Mouse (Mus musculus): ENCODE measurements around the gene Itgb8. TPM values are rescaled to one million over a fixed set of nuclear protein-coding genes. Genes with fewer than 3 reads are reported as not detected.

Itgb8 gene
- polyA plus RNA-seq, 1 experiment from 2014 or later, result 6.8 TPM

- no peaks in the 10 kb centered on the region for H3K36me3 ChIP-seq
- no peak overlapping the region for H3K4me3 ChIP-seq (replicated peaks)
- H3K27ac ChIP-seq (replicated peaks), result no peak overlapping the region
- H3K4me1 ChIP-seq, result 0 out of 2 replicates have a peak, but pooled peaks cover 2% of the 10 kb centered on the region
- H3K27me3 ChIP-seq (replicated peaks), result no peaks in the 10 kb centered on the region
- 56% methylated on average over 1 of the region's 1 CpGs for WGBS
- H3K9ac ChIP-seq (replicated peaks), result no peak overlapping the region
- H3K4me2 ChIP-seq, result no peak overlapping the region
- H3K9me3 ChIP-seq (replicated peaks), result no peaks in the 10 kb centered on the region
- peak; percentile 78 for ATAC-seq (ENCODE audit: low FRiP score)
These were observed 73.9 kb downstream of the Itgb8 start for GRCm38 (mm10) chr12:119164672-119165071.

GRCm38 (mm10) chr12:119164176-119164575 is 74.4 kb downstream of the Itgb8 start:
- Histone ChIP-seq H3K9ac (replicated peaks) (no peak overlapping the region), H3K27ac (replicated peaks) (peak overlapping the region; percentile 41; the same call in 1 of the 2 replicates)

GRCm38 (mm10) chr12:119160786-119161185 is 77.8 kb downstream of the Itgb8 start:
- no peaks in the 10 kb centered on the region for H3K36me3 ChIP-seq
- no peak overlapping the region for H3K27ac ChIP-seq (replicated peaks)
- no peaks in the 10 kb centered on the region for H3K9me3 ChIP-seq (replicated peaks)
- ATAC-seq (ENCODE audit: low FRiP score), result no peak
- H3K4me1 ChIP-seq, result no peaks in the 10 kb centered on the region
- no peak overlapping the region for H3K4me2 ChIP-seq
- no peak overlapping the region for H3K9ac ChIP-seq (replicated peaks)
- no peaks in the 10 kb centered on the region for H3K27me3 ChIP-seq (replicated peaks)
- H3K4me3 ChIP-seq (replicated peaks), result no peak overlapping the region

More at GRCm38 (mm10) chr12:119164176-119164575, 74.4 kb downstream of the Itgb8 start:
- Histone ChIP-seq H3K9me3 (replicated peaks) (no peaks in the 10 kb centered on the region), H3K4me3 (replicated peaks) (no peak overlapping the region), H3K36me3 (no peaks in the 10 kb centered on the region), H3K4me2 (no peak overlapping the region), H3K4me1 (0 out of 2 replicates have a peak, but pooled peaks cover 2% of the 10 kb centered on the region), H3K27me3 (replicated peaks) (no peaks in the 10 kb centered on the region)
- peak; percentile 81 for ATAC-seq (ENCODE audit: low FRiP score)
- 38% methylated on average over 1 of the region's 1 CpGs for WGBS

DNA sequence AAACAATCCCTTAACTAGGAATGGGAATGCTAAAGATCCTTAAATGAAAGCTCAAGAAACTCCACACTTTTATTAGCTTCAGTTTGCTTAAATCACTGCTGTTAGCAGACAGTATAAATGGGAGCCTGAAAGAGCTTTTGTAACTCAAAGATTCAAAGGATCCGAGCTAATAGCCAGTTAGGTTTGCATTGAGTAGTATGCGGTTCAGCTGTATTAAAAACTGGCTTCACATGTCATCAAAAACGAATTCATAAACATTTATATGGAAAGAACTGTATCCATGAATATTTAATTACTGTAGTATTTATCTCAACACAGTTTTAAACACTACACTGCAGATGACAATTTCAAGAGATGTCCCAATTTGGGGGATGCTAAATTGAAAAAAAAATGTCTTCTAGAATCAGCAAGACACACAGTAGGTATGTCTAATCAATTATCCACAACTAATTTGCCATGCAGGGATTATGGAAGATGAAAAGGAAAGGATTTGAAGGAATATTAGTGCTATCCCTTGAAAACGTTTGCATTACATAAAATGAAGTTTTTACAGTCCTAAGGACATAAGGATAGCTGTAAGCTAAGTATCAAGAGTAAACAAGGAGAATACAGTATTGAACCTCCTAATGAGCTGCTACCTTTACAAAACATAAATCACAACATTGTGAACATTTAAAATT is 79.2 kb downstream of the Itgb8 start:
- H3K4me2 ChIP-seq, result no peak overlapping the region
- H3K9ac ChIP-seq (replicated peaks), result no peak overlapping the region
- no peaks in the 10 kb centered on the region for H3K9me3 ChIP-seq (replicated peaks)
- ATAC-seq (ENCODE audit: low FRiP score), result no peak
- no peak overlapping the region for H3K4me3 ChIP-seq (replicated peaks)
- no peak overlapping the region for H3K27ac ChIP-seq (replicated peaks)
- no peaks in the 10 kb centered on the region for H3K4me1 ChIP-seq
- 20% methylated on average over 4 of the region's 4 CpGs for WGBS
- no peaks in the 10 kb centered on the region for H3K36me3 ChIP-seq
- no peaks in the 10 kb centered on the region for H3K27me3 ChIP-seq (replicated peaks)

DNA sequence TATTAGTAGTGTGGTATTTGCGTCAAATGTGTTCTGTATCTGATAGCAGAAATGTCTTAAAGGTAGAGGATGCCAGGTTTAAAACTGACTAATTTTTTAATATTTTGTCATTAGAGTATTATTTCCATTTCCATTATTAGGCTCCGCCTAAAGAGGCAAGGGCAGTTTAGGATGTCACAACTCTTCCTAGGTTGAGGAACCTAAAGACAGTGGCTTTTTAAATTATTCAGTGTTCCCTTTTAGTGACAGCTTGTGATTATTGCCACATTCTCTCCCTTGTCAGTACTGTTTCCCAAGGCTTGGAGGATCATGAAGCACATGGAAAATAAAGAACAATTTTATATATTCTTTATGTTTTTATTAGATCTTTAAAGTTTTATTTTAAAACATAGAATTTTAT is 80.9 kb downstream of the Itgb8 start:
- H3K4me3 ChIP-seq (replicated peaks), result no peak overlapping the region
- no peaks in the 10 kb centered on the region for H3K27me3 ChIP-seq (replicated peaks)
- WGBS, result 92% methylated on average over 2 of the region's 2 CpGs
- no peak overlapping the region for H3K27ac ChIP-seq (replicated peaks)
- H3K4me2 ChIP-seq, result no peak overlapping the region
- H3K9me3 ChIP-seq (replicated peaks), result no peaks in the 10 kb centered on the region
- no peak overlapping the region for H3K9ac ChIP-seq (replicated peaks)
- no peak for ATAC-seq (ENCODE audit: low FRiP score)
- no peaks in the 10 kb centered on the region for H3K4me1 ChIP-seq
- no peaks in the 10 kb centered on the region for H3K36me3 ChIP-seq

GRCm38 (mm10) chr12:119157068-119157467 is 81.5 kb downstream of the Itgb8 start:
- no peaks in the 10 kb centered on the region for H3K36me3 ChIP-seq
- no peak for ATAC-seq (ENCODE audit: low FRiP score)
- no peaks in the 10 kb centered on the region for H3K4me1 ChIP-seq
- H3K27ac ChIP-seq (replicated peaks), result no peak overlapping the region
- WGBS, result 86% methylated on average over 3 of the region's 3 CpGs
- H3K9ac ChIP-seq (replicated peaks), result no peak overlapping the region
- no peaks in the 10 kb centered on the region for H3K27me3 ChIP-seq (replicated peaks)
- no peaks in the 10 kb centered on the region for H3K9me3 ChIP-seq (replicated peaks)
- no peak overlapping the region for H3K4me3 ChIP-seq (replicated peaks)
- H3K4me2 ChIP-seq, result no peak overlapping the region

DNA sequence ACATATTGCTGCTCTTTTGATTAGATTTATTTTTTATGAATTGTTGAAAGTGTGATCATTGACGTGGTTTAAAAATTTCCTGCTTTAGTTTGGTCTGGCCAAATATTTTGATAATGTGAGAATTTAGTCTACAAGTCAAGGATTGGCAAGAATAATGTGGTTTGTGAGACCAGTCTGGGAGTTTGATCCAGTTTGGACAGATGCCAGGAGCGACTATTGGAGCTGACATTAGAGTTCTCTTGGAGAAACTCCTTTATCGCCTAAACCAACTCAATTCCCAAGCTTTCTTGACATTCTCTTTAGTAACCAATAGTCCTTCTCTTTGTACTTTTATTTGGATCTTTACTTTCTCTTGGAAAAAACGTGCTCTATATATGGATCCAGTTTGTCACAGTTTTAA is 83.0 kb downstream of the Itgb8 start:
- Histone ChIP-seq H3K4me3 (replicated peaks) (no peak overlapping the region), H3K4me1 (no peaks in the 10 kb centered on the region), H3K27ac (replicated peaks) (no peak overlapping the region), H3K9me3 (replicated peaks) (no peaks in the 10 kb centered on the region), H3K4me2 (no peak overlapping the region), H3K9ac (replicated peaks) (no peak overlapping the region), H3K36me3 (no peaks in the 10 kb centered on the region), H3K27me3 (replicated peaks) (no peaks in the 10 kb centered on the region)
- WGBS, result 80% methylated on average over 4 of the region's 4 CpGs
- ATAC-seq (ENCODE audit: low FRiP score), result no peak

DNA sequence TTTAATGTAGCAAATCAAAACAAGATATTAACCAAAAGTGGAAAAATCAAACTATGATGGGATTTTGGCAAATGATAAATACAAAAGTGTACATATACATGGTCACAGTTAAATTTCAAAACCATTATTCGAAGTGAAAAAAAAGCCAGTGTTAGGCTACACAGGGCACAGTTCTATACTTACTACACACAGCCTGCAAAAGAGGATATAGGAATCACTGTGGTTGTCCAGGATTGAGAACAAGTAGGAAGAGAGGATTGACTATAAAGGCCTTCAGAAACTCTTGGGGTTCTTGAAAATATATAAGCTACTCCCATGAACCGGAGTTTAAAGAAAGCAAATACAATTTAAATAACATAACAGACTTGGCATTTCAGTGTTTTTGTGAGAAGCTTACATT is 87.6 kb downstream of the Itgb8 start:
- Histone ChIP-seq H3K9me3 (replicated peaks) (no peaks in the 10 kb centered on the region), H3K9ac (replicated peaks) (no peak overlapping the region), H3K27me3 (replicated peaks) (no peaks in the 10 kb centered on the region), H3K27ac (replicated peaks) (no peak overlapping the region), H3K36me3 (no peaks in the 10 kb centered on the region), H3K4me1 (no peaks in the 10 kb centered on the region), H3K4me3 (replicated peaks) (no peak overlapping the region), H3K4me2 (no peak overlapping the region)
- no peak for ATAC-seq (ENCODE audit: low FRiP score)
- 97% methylated on average over 2 of the region's 2 CpGs for WGBS

DNA sequence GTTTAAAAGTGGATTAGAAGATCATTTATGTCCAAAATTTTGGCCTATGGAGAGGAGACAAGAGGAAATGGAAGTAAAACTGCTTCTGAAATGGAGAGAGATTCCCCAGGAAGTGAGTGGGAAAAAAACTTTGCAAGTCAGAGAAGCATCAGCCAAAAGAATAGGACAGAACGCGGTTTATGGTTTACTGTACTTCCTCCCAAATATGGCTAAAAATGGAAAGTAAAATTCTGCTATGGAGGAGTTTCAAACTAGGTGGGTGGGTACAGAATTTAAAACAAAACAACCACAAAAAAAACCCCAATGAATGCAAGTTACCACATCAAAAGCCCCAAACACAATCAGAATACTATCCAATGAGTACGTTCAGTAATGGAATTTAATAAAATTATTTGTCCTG is 90.8 kb downstream of the Itgb8 start:
- H3K9ac ChIP-seq (replicated peaks), result no peak overlapping the region
- ATAC-seq (ENCODE audit: low FRiP score), result no peak
- H3K27me3 ChIP-seq (replicated peaks), result no peaks in the 10 kb centered on the region
- 88% methylated on average over 3 of the region's 3 CpGs for WGBS
- H3K27ac ChIP-seq (replicated peaks), result no peak overlapping the region
- no peak overlapping the region for H3K4me3 ChIP-seq (replicated peaks)
- no peaks in the 10 kb centered on the region for H3K9me3 ChIP-seq (replicated peaks)
- no peaks in the 10 kb centered on the region for H3K36me3 ChIP-seq
- no peak overlapping the region for H3K4me2 ChIP-seq
- H3K4me1 ChIP-seq, result no peaks in the 10 kb centered on the region

GRCm38 (mm10) chr12:119146031-119146430 is 92.6 kb downstream of the Itgb8 start:
- Histone ChIP-seq H3K9ac (replicated peaks) (no peak overlapping the region), H3K9me3 (replicated peaks) (no peaks in the 10 kb centered on the region), H3K36me3 (no peaks in the 10 kb centered on the region), H3K4me3 (replicated peaks) (no peak overlapping the region), H3K4me1 (no peaks in the 10 kb centered on the region), H3K27me3 (replicated peaks) (no peaks in the 10 kb centered on the region), H3K4me2 (no peak overlapping the region), H3K27ac (replicated peaks) (no peak overlapping the region)
- ATAC-seq (ENCODE audit: low FRiP score), result no peak
- WGBS, result 93% methylated on average over 1 of the region's 1 CpGs

GRCm38 (mm10) chr12:119137946-119138345 is 100.7 kb downstream of the Itgb8 start:
- no peak overlapping the region for H3K4me2 ChIP-seq
- no peak overlapping the region for H3K9ac ChIP-seq (replicated peaks)

DNA sequence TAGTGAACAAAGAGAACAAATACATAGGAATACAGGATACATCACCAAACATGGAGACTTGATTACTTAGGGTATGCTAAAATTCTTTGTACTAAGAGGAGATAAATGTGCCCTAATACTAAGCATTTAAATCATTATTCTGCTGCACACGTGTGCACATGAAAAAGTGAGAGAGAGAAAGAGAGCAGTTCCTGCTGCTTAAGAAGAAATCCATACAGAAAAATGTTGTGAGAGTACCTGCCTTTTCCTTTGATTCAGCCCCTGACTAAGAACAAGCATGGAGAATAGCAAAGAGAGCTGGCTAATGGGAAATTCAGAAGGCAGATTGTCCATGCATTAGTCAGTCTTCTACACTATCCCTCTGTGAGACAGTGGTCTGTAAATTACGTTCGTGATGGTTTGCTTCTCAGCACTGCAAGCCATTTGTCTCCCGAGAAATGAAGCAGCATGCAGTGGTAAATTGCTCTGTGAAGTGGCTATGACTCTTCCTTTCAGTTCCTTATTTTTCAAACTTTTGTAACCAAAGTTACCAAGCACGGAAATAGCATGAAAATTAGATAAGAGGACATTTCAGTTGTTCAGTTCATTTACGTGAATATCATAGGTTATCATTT is 125.0 kb downstream of the Itgb8 start:
- no peaks in the 10 kb centered on the region for H3K36me3 ChIP-seq
- H3K4me3 ChIP-seq (replicated peaks), result no peak overlapping the region
- no peak overlapping the region for H3K4me2 ChIP-seq
- H3K9me3 ChIP-seq (replicated peaks), result no peaks in the 10 kb centered on the region
- no peak overlapping the region for H3K9ac ChIP-seq (replicated peaks)
- H3K27me3 ChIP-seq (replicated peaks), result no peaks in the 10 kb centered on the region
- ATAC-seq (ENCODE audit: low FRiP score), result no peak
- H3K27ac ChIP-seq (replicated peaks), result no peak overlapping the region
- H3K4me1 ChIP-seq, result no peaks in the 10 kb centered on the region
- 47% methylated on average over 6 of the region's 6 CpGs for WGBS

More at GRCm38 (mm10) chr12:119137946-119138345, 100.7 kb downstream of the Itgb8 start:
- no peak overlapping the region for H3K27ac ChIP-seq (replicated peaks)
- H3K27me3 ChIP-seq (replicated peaks), result no peaks in the 10 kb centered on the region
- H3K36me3 ChIP-seq, result no peaks in the 10 kb centered on the region
- no peaks in the 10 kb centered on the region for H3K4me1 ChIP-seq
- no peaks in the 10 kb centered on the region for H3K9me3 ChIP-seq (replicated peaks)
- no peak for ATAC-seq (ENCODE audit: low FRiP score)
- 88% methylated on average over 1 of the region's 1 CpGs for WGBS
- H3K4me3 ChIP-seq (replicated peaks), result no peak overlapping the region
